Mouse (Mus musculus) gastrocnemius, adult 18-20 months (tissue): ENCODE measurements around the gene Fat1. TPM values are rescaled to one million over a fixed set of nuclear protein-coding genes. Genes with fewer than 3 reads are reported as not detected.

Experiments used
- DNase-seq: peaks from one replicate; pipeline ENCODE4 v3.0.0; 2021; ENCODE audit warnings: low spot score
- total RNA-seq, 2 experiments: library from RNA; stranded (reverse); gene quantifications; 2 replicates each; pipeline ENCODE4 v1.2.3; 2021

Fat1 gene
- total RNA-seq, 2 experiments from 2014 or later: 2.1 to 2.7 TPM

GRCm38 (mm10) chr8:45002686-45003085 is 67.4 kb downstream of the Fat1 start:
- DNase-seq: no peak

- no peak for DNase-seq
Measured at GRCm38 (mm10) chr8:45004021-45004420, 68.8 kb downstream of the Fat1 start.

DNA sequence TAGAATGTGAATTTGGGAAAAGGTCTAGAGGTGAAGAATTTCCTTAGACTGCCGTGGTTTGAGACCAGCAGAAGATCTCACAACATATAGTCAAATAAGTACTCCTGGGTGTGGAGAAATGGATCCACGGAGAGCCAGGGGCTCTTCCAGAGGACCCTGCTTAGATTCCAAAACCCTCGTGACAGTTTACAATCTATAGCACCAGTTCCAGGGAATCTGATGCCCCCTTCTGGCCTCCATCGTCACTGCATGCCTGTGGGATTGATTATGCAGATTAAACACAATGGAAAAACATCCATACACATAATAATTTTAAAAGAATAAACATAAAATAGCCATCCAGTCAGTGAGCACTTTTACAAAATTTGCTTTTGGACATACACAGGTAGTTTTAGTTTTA is 75.4 kb downstream of the Fat1 start:
- peak; percentile 11 for DNase-seq

GRCm38 (mm10) chr8:45011774-45012173 is 76.5 kb downstream of the Fat1 start:
- no peak for DNase-seq

GRCm38 (mm10) chr8:45013852-45014251 is 78.6 kb downstream of the Fat1 start:
- DNase-seq: no peak

DNA sequence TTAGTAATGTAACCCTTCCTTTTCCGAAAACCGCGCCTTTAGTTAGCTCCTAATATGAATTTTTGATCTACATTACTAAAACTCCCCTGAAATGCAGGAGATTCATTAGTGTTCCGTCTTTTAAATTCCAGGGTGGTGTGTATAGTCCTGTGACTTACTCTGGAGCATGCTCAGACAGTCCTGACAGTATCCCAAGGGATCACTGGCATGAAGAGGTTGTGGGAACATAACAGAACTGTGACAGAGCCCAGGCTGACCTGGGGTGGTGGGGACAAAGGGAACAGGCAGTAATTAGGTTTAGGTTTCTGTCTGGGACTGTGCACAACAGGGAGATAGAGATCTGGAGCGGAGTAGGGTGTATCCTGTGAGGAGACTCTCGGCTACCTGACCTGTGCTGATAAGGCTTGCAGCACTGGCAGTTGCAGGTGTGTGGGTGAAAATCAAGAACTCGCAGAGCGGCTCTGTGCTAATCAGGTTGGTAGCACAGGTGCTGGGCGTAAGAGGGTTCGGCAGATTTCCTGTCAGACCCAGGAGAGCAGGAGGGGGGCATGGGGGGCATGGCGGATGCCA is 79.3 kb downstream of the Fat1 start:
- DNase-seq: no peak

- no peak for DNase-seq
Measured at GRCm38 (mm10) chr8:45015876-45016275, 80.6 kb downstream of the Fat1 start.

GRCm38 (mm10) chr8:45019241-45019640 is 84.0 kb downstream of the Fat1 start:
- DNase-seq: no peak

GRCm38 (mm10) chr8:45021171-45021570 is 85.9 kb downstream of the Fat1 start:
- DNase-seq: no peak

DNA sequence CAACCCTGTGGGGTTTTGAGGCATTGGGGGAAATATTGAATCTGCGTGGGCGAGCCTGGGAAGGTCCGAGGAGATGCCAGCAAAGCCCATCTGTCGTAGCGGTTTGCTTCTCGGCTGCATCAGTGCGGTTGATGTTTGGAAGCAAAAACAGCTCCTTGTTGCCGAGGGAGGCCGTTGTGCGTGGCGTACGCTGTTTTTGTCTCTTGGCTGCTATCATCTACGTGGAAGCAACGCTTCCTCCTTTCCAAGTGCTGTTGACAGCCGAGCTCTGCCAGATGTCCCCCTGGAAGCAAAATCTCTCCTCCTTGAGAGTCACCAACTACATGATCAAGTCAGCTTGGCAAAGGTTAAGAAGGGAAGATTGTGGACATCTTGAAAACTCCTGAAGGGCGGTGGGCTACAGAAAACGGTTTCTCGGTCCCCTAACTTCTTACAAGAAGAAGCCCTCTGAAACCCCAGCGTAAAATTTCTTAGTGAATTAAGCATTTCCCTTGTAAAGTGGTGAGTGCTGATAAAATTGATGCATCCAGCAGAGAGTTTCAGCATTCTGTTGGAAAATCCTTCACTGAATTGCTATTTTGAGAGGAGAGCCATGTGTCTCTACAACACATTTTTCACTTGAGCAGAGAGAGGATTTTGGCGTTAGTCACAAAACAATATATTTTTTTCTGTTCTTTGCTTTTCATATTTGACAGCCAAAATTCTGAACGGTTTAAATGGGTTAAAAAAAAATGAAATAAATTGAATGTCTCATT is 86.8 kb downstream of the Fat1 start:
- DNase-seq: peak; percentile 7

DNA sequence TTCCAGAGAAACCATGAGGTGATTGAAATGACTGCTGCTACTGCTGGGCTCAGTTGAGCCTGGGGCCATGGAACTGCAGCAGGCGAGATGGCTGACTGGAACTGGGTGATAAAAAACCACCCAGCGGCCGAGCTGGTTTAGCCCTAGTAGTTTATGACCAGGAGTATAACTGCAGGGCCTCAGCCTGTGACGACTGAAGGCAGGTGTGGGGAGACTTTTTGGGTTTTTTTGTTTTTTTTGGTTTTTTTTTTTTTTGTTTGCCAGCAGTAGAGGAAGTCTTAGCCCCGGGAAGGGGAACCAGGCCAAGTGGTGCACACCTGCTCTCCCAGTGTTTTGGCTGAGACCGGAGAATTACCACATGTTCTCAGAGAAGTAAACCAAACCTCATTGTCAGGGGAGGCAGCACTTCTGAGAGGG is 92.8 kb downstream of the Fat1 start:
- DNase-seq: no peak

GRCm38 (mm10) chr8:45038350-45038749 is 103.1 kb downstream of the Fat1 start:
- DNase-seq: no peak

GRCm38 (mm10) chr8:45044160-45044559 is 108.9 kb downstream of the Fat1 start:
- no peak for DNase-seq

- DNase-seq: no peak
Measured at GRCm38 (mm10) chr8:45050451-45050850, 115.2 kb downstream of the Fat1 start.

DNA sequence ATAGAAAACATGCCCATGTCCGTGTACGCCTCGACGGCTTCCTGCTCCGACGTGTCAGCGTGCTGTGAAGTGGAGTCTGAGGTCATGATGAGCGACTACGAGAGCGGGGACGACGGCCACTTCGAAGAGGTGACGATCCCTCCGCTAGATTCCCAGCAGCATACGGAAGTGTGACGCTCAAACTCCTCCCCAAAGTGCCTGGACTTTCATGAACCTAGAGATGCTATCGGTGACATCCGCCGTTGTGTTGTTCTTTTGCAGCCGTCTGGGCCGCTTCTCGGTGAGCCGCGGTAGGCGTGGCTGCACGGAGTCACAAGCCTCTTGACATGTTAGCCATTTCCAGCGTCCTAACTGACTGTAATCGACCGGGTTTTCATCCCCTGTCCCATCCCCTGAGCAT is 116.0 kb downstream of the Fat1 start:
- no peak for DNase-seq

DNA sequence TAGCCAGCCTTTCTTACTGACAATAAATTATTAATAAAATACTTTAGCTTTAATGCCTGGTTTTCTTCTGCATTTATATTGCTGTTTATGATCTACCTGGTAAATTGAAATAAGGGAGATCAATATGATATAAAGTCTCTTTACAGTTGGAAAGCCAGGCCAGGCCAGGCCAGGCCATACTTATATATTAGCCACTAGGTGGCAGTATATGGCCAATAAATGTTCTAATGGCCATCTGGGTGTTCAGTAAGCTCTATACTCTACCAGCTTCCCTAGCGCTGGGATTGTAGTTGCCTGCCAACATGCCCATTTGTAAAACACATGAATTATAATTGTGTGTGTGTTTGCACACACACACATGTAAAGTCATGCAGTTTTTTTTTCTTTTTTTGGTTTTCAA is 117.0 kb downstream of the Fat1 start:
- DNase-seq: no peak

GRCm38 (mm10) chr8:45052618-45053017 is 117.4 kb downstream of the Fat1 start:
- DNase-seq: no peak

DNA sequence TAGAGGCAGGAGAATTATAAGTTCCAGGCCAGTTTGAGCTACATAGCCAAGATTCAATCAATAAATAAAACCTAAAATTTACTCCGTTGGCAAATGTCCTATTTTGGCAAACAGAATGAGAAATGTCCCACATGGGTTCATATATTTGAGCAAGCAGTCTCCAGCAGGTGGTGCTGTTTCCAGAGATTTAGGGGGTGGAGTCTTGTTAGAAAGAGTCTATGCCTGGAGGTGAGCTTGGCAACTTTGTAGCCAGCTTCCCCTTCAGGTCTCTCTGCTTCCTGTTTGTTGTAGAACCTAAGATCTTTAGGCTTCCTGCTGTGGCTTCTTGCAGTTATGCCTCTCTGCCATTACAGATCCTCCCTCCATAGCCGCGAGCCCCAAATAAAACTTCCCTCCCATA is 120.3 kb downstream of the Fat1 start:
- no peak for DNase-seq

- DNase-seq: no peak
Measured at GRCm38 (mm10) chr8:45056810-45057209, 121.6 kb downstream of the Fat1 start.

DNA sequence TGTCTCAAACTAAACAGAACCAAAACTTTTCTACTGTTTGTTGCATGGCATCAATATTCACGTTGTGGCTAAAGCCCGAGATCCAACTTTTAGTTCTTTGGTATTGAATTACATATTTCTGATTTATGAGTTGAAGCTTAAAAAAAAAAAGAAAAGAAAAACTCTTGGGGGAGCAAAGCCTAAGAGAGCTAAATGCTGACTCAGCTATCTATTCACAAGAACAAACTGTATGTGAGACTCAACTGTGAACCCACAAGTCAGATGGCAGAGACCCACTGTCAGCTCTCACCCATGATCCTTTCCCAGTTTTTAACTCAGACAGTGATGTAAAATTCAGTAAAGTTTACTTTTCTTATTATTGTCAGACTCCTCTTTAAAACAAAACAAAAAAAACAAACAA is 124.8 kb downstream of the Fat1 start:
- no peak for DNase-seq

- no peak for DNase-seq
Measured at GRCm38 (mm10) chr8:45062311-45062710, 127.1 kb downstream of the Fat1 start.

GRCm38 (mm10) chr8:45062982-45063924 is 128.0 kb downstream of the Fat1 start:
- no peak for DNase-seq
